Mouse (Mus musculus): ENCODE measurements around the gene Pcsk5. TPM values are rescaled to one million over a fixed set of nuclear protein-coding genes. Genes with fewer than 3 reads are reported as not detected.

Pcsk5 gene
- polyA plus RNA-seq, 1 experiment from 2014 or later, result 1.2 TPM

DNA sequence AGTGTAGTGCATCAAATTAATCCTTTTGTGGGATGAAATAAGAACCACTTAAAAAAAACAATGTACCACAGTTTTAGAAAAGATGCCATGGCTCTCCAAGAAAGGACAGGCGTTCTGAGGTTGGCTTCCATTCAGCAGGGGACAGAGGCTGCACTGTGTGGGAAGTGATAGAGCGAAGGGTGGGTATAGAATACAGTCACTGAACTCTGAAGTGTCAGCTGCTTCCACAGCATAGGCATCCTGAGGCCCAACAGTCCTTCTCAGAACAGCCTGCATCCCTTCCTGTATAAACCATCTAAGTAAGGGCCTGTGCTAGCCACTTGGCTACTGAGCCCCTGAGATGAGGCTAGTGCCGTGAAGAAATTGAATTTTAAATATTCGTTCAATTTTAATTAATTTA, 271.3 kb downstream of the Pcsk5 start:
- no peak overlapping the region for H3K9ac ChIP-seq
- no peaks in the 10 kb centered on the region for H3K9me3 ChIP-seq (replicated peaks)
- no peak overlapping the region for H3K27ac ChIP-seq
- H3K4me1 ChIP-seq (replicated peaks), result no peaks in the 10 kb centered on the region
- H3K27me3 ChIP-seq, result no peaks in the 10 kb centered on the region
- H3K36me3 ChIP-seq, result no peaks in the 10 kb centered on the region
- DNase-seq (no peak), ATAC-seq (ENCODE audit: low read depth) (no peak)
- H3K4me3 ChIP-seq (replicated peaks), result no peak overlapping the region
- WGBS (ENCODE audit: insufficient replicate concordance), result 82% methylated on average over 4 of the region's 4 CpGs
- no peak overlapping the region for H3K4me2 ChIP-seq

DNA sequence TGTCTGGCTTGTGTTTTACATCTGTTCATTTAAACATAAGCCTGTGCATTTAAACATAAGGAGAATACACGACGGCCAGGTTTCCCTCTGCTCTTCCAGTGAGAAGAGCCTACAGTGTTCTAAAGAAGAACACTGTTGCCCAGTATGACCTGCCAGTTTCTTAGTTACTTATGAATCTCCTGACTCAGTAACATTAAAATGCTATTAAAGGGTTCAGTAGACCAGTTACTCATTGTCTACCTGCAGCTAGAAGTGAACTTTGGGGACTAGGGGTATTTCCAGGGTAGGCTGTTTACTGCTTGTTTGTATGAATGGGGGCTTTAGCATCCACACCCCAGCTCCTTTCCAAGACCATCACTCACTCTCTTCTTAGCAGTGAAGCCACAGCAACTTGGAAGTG, 278.7 kb downstream of the Pcsk5 start:
- 62% methylated on average over 2 of the region's 2 CpGs for WGBS (ENCODE audit: insufficient replicate concordance)
- Histone ChIP-seq H3K27ac (no peak overlapping the region), H3K36me3 (no peaks in the 10 kb centered on the region), H3K9ac (no peak overlapping the region), H3K4me1 (replicated peaks) (no peaks in the 10 kb centered on the region), H3K4me2 (no peak overlapping the region), H3K9me3 (replicated peaks) (no peaks in the 10 kb centered on the region), H3K4me3 (replicated peaks) (no peak overlapping the region), H3K27me3 (no peaks in the 10 kb centered on the region)
- ATAC-seq (ENCODE audit: low read depth) (no peak), DNase-seq (no peak)

DNA sequence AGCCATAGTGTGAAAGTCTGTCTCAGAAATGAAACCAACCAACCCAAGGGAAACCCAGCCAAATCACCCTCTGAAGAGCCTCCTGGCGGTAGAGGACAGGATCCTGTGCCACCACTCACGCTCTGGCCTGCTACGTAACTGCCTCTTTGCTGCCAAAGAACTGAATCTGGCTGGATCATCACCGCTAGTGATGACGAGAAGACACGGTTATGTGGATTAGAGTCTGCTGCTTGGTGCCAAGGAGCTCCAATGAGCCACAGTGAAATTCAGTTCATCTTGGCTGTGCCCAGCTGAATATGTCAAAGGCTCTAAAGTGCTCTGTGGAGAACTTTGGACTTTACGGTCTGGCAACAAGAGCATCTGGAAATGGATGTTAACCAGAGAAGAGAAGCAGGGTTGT, 282.3 kb downstream of the Pcsk5 start:
- 75% methylated on average over 7 of the region's 7 CpGs for WGBS (ENCODE audit: insufficient replicate concordance)
- no peak for DNase-seq
- ATAC-seq (ENCODE audit: low read depth), result no peak

DNA sequence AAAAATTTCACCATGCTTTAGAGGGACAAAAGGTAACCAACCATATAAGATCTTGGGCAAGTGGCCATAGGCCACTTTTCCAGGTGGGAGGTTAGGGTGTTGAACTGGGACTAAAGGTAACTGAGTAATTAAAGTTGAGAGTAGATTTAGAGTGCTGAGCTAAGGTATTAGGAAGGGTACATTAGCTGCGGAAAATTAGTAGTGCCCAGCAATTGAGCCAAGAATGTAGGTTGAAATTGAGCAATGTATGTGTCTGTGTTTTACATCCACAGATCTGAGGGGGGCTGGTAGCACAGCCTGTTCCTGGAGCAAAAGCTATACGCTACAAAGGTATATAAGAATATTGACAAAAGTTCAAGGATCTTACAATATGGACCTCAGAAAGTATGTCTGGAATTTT, 282.9 kb downstream of the Pcsk5 start:
- Histone ChIP-seq H3K9me3 (replicated peaks) (no peaks in the 10 kb centered on the region), H3K4me1 (replicated peaks) (no peaks in the 10 kb centered on the region), H3K27me3 (no peaks in the 10 kb centered on the region), H3K27ac (no peak overlapping the region), H3K36me3 (no peaks in the 10 kb centered on the region), H3K4me2 (no peak overlapping the region), H3K4me3 (replicated peaks) (no peak overlapping the region), H3K9ac (no peak overlapping the region)
- DNase-seq (no peak), ATAC-seq (ENCODE audit: low read depth) (no peak)
- 61% methylated on average over 2 of the region's 2 CpGs for WGBS (ENCODE audit: insufficient replicate concordance)

More for the DNA sequence above, 282.3 kb downstream of the Pcsk5 start:
- H3K9me3 ChIP-seq (replicated peaks), result no peaks in the 10 kb centered on the region
- no peak overlapping the region for H3K4me3 ChIP-seq (replicated peaks)
- no peak overlapping the region for H3K27ac ChIP-seq
- no peaks in the 10 kb centered on the region for H3K27me3 ChIP-seq
- H3K4me1 ChIP-seq (replicated peaks), result no peaks in the 10 kb centered on the region
- no peak overlapping the region for H3K9ac ChIP-seq
- no peak overlapping the region for H3K4me2 ChIP-seq
- H3K36me3 ChIP-seq, result no peaks in the 10 kb centered on the region

DNA sequence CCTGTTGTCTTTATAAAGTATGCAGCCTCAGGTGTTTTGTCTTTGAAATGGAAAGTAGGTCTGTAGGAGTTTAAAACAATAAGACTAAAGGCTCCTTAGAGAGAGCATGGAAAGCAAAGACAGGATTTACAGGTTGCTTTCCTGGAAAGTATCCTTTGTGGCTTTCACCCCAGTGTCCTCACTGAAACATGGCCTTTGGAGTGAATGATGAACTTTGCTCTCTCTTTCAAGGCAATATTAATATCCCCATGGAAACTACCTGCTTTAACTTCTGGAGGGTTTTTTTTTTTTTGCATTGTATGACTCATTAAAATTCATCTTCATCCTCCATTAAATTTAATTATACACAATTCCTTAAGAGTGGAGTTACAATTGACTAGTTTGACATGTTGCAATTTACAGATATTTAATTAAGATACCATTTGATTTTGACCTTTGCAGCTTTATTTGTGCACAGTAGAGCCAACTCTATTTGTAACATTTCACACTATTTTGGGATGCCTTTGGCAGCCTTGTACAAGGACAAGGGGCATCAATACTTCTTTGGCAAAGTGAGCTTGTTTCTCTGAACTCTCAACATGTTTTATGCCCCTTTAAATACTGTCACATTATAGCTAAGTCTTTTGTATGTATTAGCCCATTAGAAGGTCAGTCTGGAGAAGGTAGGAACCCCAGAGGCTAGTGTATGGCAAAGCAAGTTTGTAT, 283.9 kb downstream of the Pcsk5 start:
- no peaks in the 10 kb centered on the region for H3K27me3 ChIP-seq
- no peaks in the 10 kb centered on the region for H3K4me1 ChIP-seq (replicated peaks)
- H3K4me3 ChIP-seq (replicated peaks), result no peak overlapping the region
- H3K9me3 ChIP-seq (replicated peaks), result no peaks in the 10 kb centered on the region
- no peak overlapping the region for H3K4me2 ChIP-seq
- no peak overlapping the region for H3K27ac ChIP-seq
- H3K36me3 ChIP-seq, result no peaks in the 10 kb centered on the region
- H3K9ac ChIP-seq, result no peak overlapping the region
- ATAC-seq (ENCODE audit: low read depth) (no peak), DNase-seq (no peak)

DNA sequence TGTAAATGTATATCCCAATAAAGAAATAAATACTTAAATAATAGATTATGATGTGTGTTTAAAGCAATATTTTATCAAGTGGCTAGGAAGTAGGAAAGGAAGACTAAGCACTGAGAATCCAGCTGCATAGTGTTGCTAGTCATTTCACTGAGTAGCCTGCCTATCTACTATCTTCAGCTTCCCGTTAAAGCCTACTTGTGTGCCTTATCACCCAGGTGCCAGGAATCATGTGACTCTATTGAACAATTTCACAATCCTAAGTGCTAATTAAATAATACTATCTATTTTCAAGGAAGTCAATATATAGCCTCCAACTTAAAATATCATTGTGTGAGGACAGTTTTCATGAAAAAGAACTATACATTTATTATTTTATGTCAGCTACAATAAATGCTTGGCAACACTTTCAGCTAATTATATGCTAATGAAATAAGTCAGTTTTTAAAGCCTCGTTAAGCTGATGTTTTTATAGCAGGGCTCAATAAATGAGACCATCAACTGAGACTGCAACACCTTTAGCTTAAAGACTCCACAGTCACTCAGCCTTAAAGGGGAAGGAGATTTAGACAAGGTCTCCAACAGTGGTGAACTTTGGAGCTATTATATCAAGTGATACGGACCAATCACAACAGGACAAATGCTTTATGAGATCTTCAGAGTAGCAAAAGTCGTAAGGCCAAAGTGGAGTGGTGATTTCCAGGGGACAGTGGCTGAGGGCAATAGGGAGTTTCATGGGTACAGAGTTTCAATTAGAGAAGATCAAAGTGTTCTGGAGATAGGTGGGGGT, 308.5 kb downstream of the Pcsk5 start:
- DNase-seq (no peak), ATAC-seq (ENCODE audit: low read depth) (no peak)
- Histone ChIP-seq H3K9ac (no peak overlapping the region), H3K4me3 (replicated peaks) (no peak overlapping the region), H3K4me2 (no peak overlapping the region), H3K36me3 (no peaks in the 10 kb centered on the region), H3K9me3 (replicated peaks) (no peaks in the 10 kb centered on the region), H3K4me1 (replicated peaks) (no peaks in the 10 kb centered on the region), H3K27ac (no peak overlapping the region), H3K27me3 (no peaks in the 10 kb centered on the region)
- whole genome bisulfite sequencing (ENCODE audit: insufficient replicate concordance), result 45% methylated on average over 4 of the region's 4 CpGs

DNA sequence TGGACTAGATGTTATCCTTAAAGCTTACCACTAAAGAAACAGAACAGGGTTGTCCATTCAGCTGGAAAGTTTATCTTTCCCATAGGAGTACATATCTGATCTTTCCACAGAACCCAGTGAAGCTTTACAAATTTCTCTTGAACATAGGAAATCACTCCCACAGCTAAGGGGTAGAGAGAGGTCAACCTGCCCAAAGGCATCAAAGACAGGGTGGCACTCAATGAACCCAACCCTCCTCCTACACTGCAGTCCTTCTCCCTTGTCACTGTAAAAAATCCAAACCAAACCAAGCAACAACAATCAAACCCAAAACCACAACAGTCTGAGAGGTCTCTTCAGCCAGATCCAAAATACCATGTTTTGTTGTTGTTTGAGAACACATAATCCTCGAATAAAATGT, 311.9 kb downstream of the Pcsk5 start:
- DNase-seq (no peak), ATAC-seq (ENCODE audit: low read depth) (no peak)
- H3K4me3 ChIP-seq (replicated peaks), result no peak overlapping the region
- no peak overlapping the region for H3K27ac ChIP-seq
- WGBS (ENCODE audit: insufficient replicate concordance), result 36% methylated on average over 1 of the region's 1 CpGs
- H3K36me3 ChIP-seq, result no peaks in the 10 kb centered on the region
- no peaks in the 10 kb centered on the region for H3K27me3 ChIP-seq
- no peaks in the 10 kb centered on the region for H3K4me1 ChIP-seq (replicated peaks)
- H3K9ac ChIP-seq, result no peak overlapping the region
- H3K4me2 ChIP-seq, result no peak overlapping the region
- no peaks in the 10 kb centered on the region for H3K9me3 ChIP-seq (replicated peaks)

DNA sequence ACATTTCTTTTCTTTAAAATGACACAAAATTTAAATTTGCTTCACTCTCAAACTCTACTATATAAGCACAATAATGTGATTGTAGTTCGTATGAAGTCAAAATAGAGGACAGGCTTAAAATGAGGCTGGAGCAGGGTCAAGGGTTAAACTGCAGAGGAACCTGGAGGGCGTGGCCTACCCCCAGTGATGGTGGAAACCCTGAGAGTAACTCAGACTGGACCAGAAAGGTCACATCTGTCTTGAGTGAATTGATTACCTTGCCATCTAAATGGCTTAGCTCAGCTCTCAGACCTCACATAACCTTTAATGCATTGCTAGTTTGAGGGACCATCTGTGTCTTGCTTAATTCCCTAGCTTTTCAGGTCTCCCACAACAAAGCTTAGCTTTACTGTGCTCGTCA, 323.0 kb downstream of the Pcsk5 start:
- H3K36me3 ChIP-seq, result no peaks in the 10 kb centered on the region
- DNase-seq (no peak), ATAC-seq (ENCODE audit: low read depth) (no peak)
- H3K27me3 ChIP-seq, result no peaks in the 10 kb centered on the region
- H3K9ac ChIP-seq, result no peak overlapping the region
- WGBS (ENCODE audit: insufficient replicate concordance), result 56% methylated on average over 3 of the region's 3 CpGs
- no peak overlapping the region for H3K4me2 ChIP-seq
- H3K4me3 ChIP-seq (replicated peaks), result no peak overlapping the region
- no peaks in the 10 kb centered on the region for H3K4me1 ChIP-seq (replicated peaks)
- H3K9me3 ChIP-seq (replicated peaks), result no peaks in the 10 kb centered on the region
- H3K27ac ChIP-seq, result no peak overlapping the region

DNA sequence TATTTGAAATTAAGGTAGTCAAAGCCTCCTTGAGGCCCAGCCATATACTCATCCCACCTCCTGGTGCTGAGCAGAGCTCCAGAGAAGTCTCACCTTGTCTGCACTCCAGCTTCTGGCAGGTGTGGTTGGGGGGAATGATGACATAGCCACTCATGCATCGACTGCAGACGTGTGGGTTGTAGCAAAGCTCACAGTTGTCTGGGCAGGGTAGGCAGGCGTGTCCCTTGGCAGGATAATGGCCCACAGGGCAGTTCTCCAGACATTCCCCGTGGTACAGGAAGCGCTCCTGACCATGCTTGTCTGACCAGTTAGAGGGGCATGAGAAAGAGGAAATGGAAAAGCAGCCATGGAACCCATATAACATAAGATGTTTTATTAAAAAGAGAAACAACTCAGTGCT, 326.1 kb downstream of the Pcsk5 start:
- Histone ChIP-seq H3K4me3 (replicated peaks) (no peak overlapping the region), H3K9me3 (replicated peaks) (no peaks in the 10 kb centered on the region), H3K4me1 (replicated peaks) (no peaks in the 10 kb centered on the region), H3K4me2 (no peak overlapping the region), H3K27ac (no peak overlapping the region), H3K9ac (no peak overlapping the region), H3K27me3 (no peaks in the 10 kb centered on the region), H3K36me3 (no peaks in the 10 kb centered on the region)
- 50% methylated on average over 5 of the region's 5 CpGs for WGBS (ENCODE audit: insufficient replicate concordance)
- DNase-seq (no peak), ATAC-seq (ENCODE audit: low read depth) (no peak)

DNA sequence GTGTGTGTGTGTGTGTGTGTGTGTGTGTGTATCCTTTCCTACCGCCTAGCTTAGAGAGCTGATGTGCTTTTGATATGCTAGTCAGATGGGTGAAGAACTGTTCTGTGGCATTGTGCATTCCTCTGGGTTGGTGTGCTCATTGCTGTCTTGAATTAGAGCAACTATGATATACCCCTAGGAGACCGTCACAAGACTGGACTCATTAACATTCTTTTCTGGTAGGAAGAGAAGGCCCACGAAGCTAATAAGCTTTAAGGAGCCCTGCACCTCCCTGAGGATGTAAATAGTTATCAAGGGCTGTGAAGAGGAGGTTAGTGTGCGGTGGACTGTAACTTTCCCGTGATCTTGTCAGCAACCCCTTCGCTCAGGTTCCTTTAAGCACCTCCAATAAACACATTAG, 333.2 kb downstream of the Pcsk5 start:
- ATAC-seq (ENCODE audit: low read depth) (no peak), DNase-seq (no peak)
- Histone ChIP-seq H3K27ac (no peak overlapping the region), H3K4me2 (no peak overlapping the region), H3K36me3 (no peaks in the 10 kb centered on the region), H3K4me1 (replicated peaks) (no peaks in the 10 kb centered on the region), H3K9me3 (replicated peaks) (no peaks in the 10 kb centered on the region), H3K27me3 (no peaks in the 10 kb centered on the region), H3K4me3 (replicated peaks) (no peak overlapping the region), H3K9ac (no peak overlapping the region)
- 68% methylated on average over 6 of the region's 6 CpGs for WGBS (ENCODE audit: insufficient replicate concordance)

DNA sequence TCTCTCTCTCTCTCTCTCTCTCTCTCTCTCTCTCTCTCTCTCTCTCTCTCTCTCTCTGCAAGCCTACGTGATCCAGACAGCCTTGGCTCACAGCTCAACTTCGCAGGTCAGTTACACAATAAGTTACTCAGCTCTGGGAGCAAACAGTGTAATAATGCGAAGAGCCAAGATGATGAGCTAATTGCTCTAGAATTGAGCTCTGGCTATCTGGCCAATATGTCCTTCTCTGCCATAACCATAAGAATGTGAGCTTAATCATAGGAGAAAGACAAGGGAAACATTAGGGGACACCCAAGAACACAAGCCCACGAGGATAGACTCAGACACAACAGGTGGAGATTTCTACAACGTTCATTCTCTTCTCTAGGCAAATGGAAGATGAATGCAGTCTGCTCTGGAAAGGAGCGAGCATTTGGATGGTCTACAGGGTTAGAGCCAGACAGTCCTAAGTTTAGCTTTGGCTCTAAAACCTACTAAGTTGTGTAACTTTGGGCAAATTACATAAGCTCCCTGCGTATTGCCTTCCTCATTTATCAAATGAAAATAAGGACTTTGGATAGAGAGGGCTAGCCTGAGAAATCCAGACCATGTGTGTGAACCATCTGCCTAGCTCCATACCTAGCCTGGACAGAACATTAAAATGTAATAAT, 338.7 kb downstream of the Pcsk5 start:
- no peak for ATAC-seq (ENCODE audit: low read depth)

More for the DNA sequence above, 338.7 kb downstream of the Pcsk5 start:
- Histone ChIP-seq H3K27ac (no peak overlapping the region), H3K27me3 (no peaks in the 10 kb centered on the region), H3K9me3 (replicated peaks) (no peaks in the 10 kb centered on the region), H3K4me3 (replicated peaks) (no peak overlapping the region), H3K9ac (no peak overlapping the region), H3K4me2 (no peak overlapping the region), H3K4me1 (replicated peaks) (no peaks in the 10 kb centered on the region), H3K36me3 (no peaks in the 10 kb centered on the region)
- 52% methylated on average over 7 of the region's 7 CpGs for WGBS (ENCODE audit: insufficient replicate concordance)
- no peak for DNase-seq

Measured in liver, embryonic 13.5 days (tissue).